In genomic region chr15:79693740-79694139, GRCm38 (mm10) we compare ENCODE assay signal across 1 mouse cellular context.
TF ChIP-seq lines count a peak whose summit lies in the region.

No protein-coding gene starts in this region.

TF ChIP-seq in MEL, 35 proteins besides CTCF, POLR2A, EP300 and RAD21:
- TF ChIP-seq ETS1 (IDR thresholded peaks at IDR 0.05; ENCODE audit: low read depth, low read length), result no peak
- TF ChIP-seq ELF1 (IDR thresholded peaks at IDR 0.05; ENCODE audit: low read depth, low read length), result no peak
- TF ChIP-seq GATA1 (IDR thresholded peaks at IDR 0.05; ENCODE audit: low read depth, low read length), result no peak
